ENCODE assay signal across 8 mouse cellular contexts in the genomic region with DNA sequence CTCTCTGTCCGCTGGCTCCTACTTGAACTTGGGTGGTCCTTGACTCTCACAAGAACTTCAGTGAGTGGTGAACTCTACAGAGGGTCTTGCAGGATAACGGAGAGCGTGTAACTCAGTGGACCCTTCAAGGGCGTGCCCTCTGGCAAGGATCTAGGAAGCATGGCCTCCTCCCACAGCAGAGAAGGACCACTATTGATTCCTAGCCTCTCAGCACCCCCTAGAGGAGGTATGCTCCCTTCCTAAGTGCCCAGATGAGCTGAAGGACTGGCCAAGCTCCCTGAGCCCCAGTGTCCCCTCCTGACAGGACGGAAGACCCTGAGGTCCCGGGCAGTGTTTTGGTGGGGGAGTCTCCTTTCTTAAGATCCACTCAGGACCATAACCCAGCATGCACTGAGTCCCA. TPM values are rescaled to one million over a fixed set of nuclear protein-coding genes. Genes with fewer than 3 reads are reported as not detected.
DNase-seq lines count a peak whose midpoint lies in the region; ATAC-seq and TF ChIP-seq lines count a peak whose summit lies in the region.

No protein-coding gene starts in this region.

- peak; percentile 48; the same call in 1 of the 2 replicates for ATAC-seq in heart, embryonic 14.5 days (ENCODE audit: insufficient number of reproducible peaks, insufficient read depth, low FRiP score, low read depth)

- H3K4me3 ChIP-seq in layer of hippocampus, adult 2 months = no peak overlapping the region
- H3K4me3 ChIP-seq in heart, embryonic 14.5 days (ENCODE audit: control insufficient read depth in 1 of 2, insufficient read depth in 1 of 2, low read depth in 1 of 2, low read length in 2 of 2) = no peak overlapping the region

- no peak overlapping the region for H3K9ac ChIP-seq in heart, embryonic 14.5 days (ENCODE audit: low read length)

- peak; percentile 40 to 79 for DNase-seq in adrenal gland, adult (ENCODE audit: inconsistent age in 2 of 2, low spot score in 1 of 2)
- no peak for DNase-seq in adrenal gland, adult 8-10 months
- DNase-seq in layer of hippocampus, adult 2 months (ENCODE audit: low spot score in 2 of 2) = peak; percentile 54 to 58
- no peak for DNase-seq in layer of hippocampus, adult 8-10 months (ENCODE audit: low spot score in 2 of 2)
- DNase-seq in lung, postnatal 36 days = peak; percentile 71
- no peak for DNase-seq in right cerebral cortex, postnatal 25 days
- DNase-seq in urinary bladder, adult 2 months (ENCODE audit: low spot score) = no peak

- H3K9me3 ChIP-seq in heart, embryonic 14.5 days (ENCODE audit: control insufficient read depth, low read length) = no peaks in the 10 kb centered on the region

- no peak overlapping the region for H3K27ac ChIP-seq in layer of hippocampus, adult 2 months
- H3K27ac ChIP-seq in heart, embryonic 14.5 days (replicated peaks in 1 of 2; ENCODE audit: control insufficient read depth in 1 of 2, insufficient read depth in 1 of 2, low read depth in 2 of 2, low read length in 2 of 2) = no peak overlapping the region

- H3K36me3 ChIP-seq in heart, embryonic 14.5 days (ENCODE audit: control insufficient read depth, insufficient read depth, low read length) = peaks cover 57% of the 10 kb centered on the region

- no peak overlapping the region for H3K4me2 ChIP-seq in heart, embryonic 14.5 days (ENCODE audit: low read length)

- H3K27me3 ChIP-seq in heart, embryonic 14.5 days (ENCODE audit: control insufficient read depth, insufficient read depth, low read length) = no peaks in the 10 kb centered on the region

- 71% methylated on average over 6 of the region's 6 CpGs for WGBS in heart, embryonic 14.5 days

- TF ChIP-seq CTCF in layer of hippocampus, adult 2 months (conservative IDR thresholded peaks at IDR 0.05) = peak; percentile 79

- no peaks in the 10 kb centered on the region for H3K4me1 ChIP-seq in heart, embryonic 14.5 days (ENCODE audit: control insufficient read depth in 2 of 2, insufficient read depth in 2 of 2, low read length in 2 of 2)

RNA-seq across cellular contexts. Expression of gene Ppfia4, which starts 10.1 kb away (rescaled TPM):
- 1 to 10 TPM; 1.6 to 2.6 (median 2.0) TPM for total RNA-seq in adrenal gland, adult 8-10 months (2022)
- 10 to 100 TPM; 71.9 to 79.7 TPM for total RNA-seq in layer of hippocampus, adult 2 months (2021)
- 10 to 100 TPM; 72.2 to 86.2 (median 77.3) TPM for total RNA-seq in layer of hippocampus, adult 8-10 months (2022)
- polyA plus RNA-seq in heart, embryonic 14.5 days (2014; fragmentation: Nextera tagmentation; extraction: Ambion mirVana) = 10.5 and 11.9 TPM in 2 replicates
- polyA plus RNA-seq in urinary bladder, adult 2 months (2012; rRNA removed) = 8.4 and 8.6 TPM in 2 replicates

RNA-seq across cellular contexts. Expression of gene Myog, which starts 32.8 kb away (rescaled TPM):
- total RNA-seq in adrenal gland, adult 8-10 months (2022) = not detected
- not detected for total RNA-seq in layer of hippocampus, adult 2 months (2021)
- total RNA-seq in layer of hippocampus, adult 8-10 months (2022) = not detected
- polyA plus RNA-seq in heart, embryonic 14.5 days (2014; fragmentation: Nextera tagmentation; extraction: Ambion mirVana) = 0.62 and 0.70 TPM in 2 replicates
- not detected in 2 replicates for polyA plus RNA-seq in urinary bladder, adult 2 months (2012; rRNA removed)

RNA-seq across cellular contexts. Expression of gene Tmem183a, which starts 39.2 kb away (rescaled TPM):
- 10 to 100 TPM; 39.2 to 61.6 (median 49.4) TPM for total RNA-seq in adrenal gland, adult 8-10 months (2022)
- 10 to 100 TPM; 73.5 to 76.7 TPM for total RNA-seq in layer of hippocampus, adult 2 months (2021)
- total RNA-seq in layer of hippocampus, adult 8-10 months (2022) = 10 to 100 TPM; 59.9 to 70.0 (median 61.8) TPM
- polyA plus RNA-seq in heart, embryonic 14.5 days (2014; fragmentation: Nextera tagmentation; extraction: Ambion mirVana) = 62.5 and 69.3 TPM in 2 replicates
- polyA plus RNA-seq in urinary bladder, adult 2 months (2012; rRNA removed) = 55.4 and 57.5 TPM in 2 replicates

Comparison
In these comparisons a context has a peak if more than half of its experiments do, and no peak if none do; other contexts are left out.
1. DNase-seq: peak in adrenal gland, adult (2 of 2), layer of hippocampus, adult 2 months (2 of 2) and lung, postnatal 36 days (single experiment); none in adrenal gland, adult 8-10 months (single experiment), layer of hippocampus, adult 8-10 months (0 of 2), right cerebral cortex, postnatal 25 days (single experiment) and urinary bladder, adult 2 months (single experiment).
2. RNA of gene Ppfia4, which starts 10.1 kb away (total RNA-seq): 72.2 to 86.2 TPM in layer of hippocampus, adult 8-10 months and 71.9 to 79.7 TPM in layer of hippocampus, adult 2 months; 1.6 to 2.6 TPM in adrenal gland, adult 8-10 months; every median in the first group is over 10 times any median in the second.